In genomic region chr16:87353605-87354004, GRCm38 (mm10) we compare ENCODE assay signal across 8 mouse cellular contexts. TPM values are rescaled to one million over a fixed set of nuclear protein-coding genes. Genes with fewer than 3 reads are reported as not detected.
DNase-seq lines count a peak whose midpoint lies in the region; ATAC-seq and TF ChIP-seq lines count a peak whose summit lies in the region.

No protein-coding gene starts in this region.

- H3K4me2 ChIP-seq in intestine, embryonic 14.5 days (ENCODE audit: low read length), result peak overlapping the region; percentile 64
- no peak overlapping the region for H3K4me2 ChIP-seq in intestine, embryonic 16.5 days (ENCODE audit: low read depth, low read length)
- peak overlapping the region; percentile 58 for H3K4me2 ChIP-seq in hindbrain, embryonic 13.5 days
- peak overlapping the region; percentile 55 for H3K4me2 ChIP-seq in midbrain, embryonic 12.5 days (replicated peaks)

- no peak for TF ChIP-seq CTCF in cortical plate, adult 2 months (IDR thresholded peaks at IDR 0.05; ENCODE audit: extremely low read depth, insufficient read depth, low read length)

- no peak for TF ChIP-seq POLR2A in cortical plate, adult 2 months (IDR thresholded peaks at IDR 0.05; ENCODE audit: extremely low read depth, insufficient read depth, low read length)

- WGBS in intestine, embryonic 14.5 days, result 97% methylated on average over 1 of the region's 1 CpGs
- 87% methylated on average over 1 of the region's 1 CpGs for WGBS in intestine, embryonic 16.5 days
- WGBS in hindbrain, embryonic 13.5 days, result 100% methylated on average over 1 of the region's 1 CpGs
- WGBS in midbrain, embryonic 12.5 days, result 100% methylated on average over 1 of the region's 1 CpGs

- DNase-seq in intestine, embryonic 14.5 days (ENCODE audit: low spot score), result no peak
- DNase-seq in layer of hippocampus, adult 8-10 months (ENCODE audit: low spot score in 2 of 2), result no peak
- no peak for DNase-seq in spleen, postnatal 10 days (ENCODE audit: low spot score in 2 of 2)
- DNase-seq in frontal cortex, postnatal 14 days (ENCODE audit: low spot score in 2 of 2), result no peak

- peak overlapping the region; percentile 75 for H3K4me3 ChIP-seq in intestine, embryonic 14.5 days (ENCODE audit: low read depth, low read length)
- no peak overlapping the region; the same call in 1 of the 2 replicates for H3K4me3 ChIP-seq in intestine, embryonic 16.5 days (ENCODE audit: low read length)
- peak overlapping the region; percentile 67; the same call in 1 of the 2 replicates for H3K4me3 ChIP-seq in cortical plate, adult 2 months (ENCODE audit: insufficient read depth, low read length)
- H3K4me3 ChIP-seq in hindbrain, embryonic 13.5 days, result peak overlapping the region; percentile 65
- H3K4me3 ChIP-seq in midbrain, embryonic 12.5 days, result peak overlapping the region; percentile 58

- H3K27me3 ChIP-seq in intestine, embryonic 14.5 days (replicated peaks; ENCODE audit: control insufficient read depth, insufficient read depth, low read length), result no peaks in the 10 kb centered on the region
- no peaks in the 10 kb centered on the region for H3K27me3 ChIP-seq in intestine, embryonic 16.5 days (replicated peaks; ENCODE audit: control insufficient read depth, insufficient read depth, low read length)
- H3K27me3 ChIP-seq in hindbrain, embryonic 13.5 days, result peaks cover 5% of the 10 kb centered on the region; the same call in 1 of the 2 replicates
- H3K27me3 ChIP-seq in midbrain, embryonic 12.5 days, result peaks cover 5% of the 10 kb centered on the region; the same call in 1 of the 2 replicates

- peak overlapping the region; percentile 82; the same call in 1 of the 2 replicates for H3K9ac ChIP-seq in intestine, embryonic 14.5 days (ENCODE audit: low read length)
- no peak overlapping the region for H3K9ac ChIP-seq in intestine, embryonic 16.5 days (ENCODE audit: low read depth, low read length)
- H3K9ac ChIP-seq in hindbrain, embryonic 13.5 days, result no peak overlapping the region
- no peak overlapping the region for H3K9ac ChIP-seq in midbrain, embryonic 12.5 days (replicated peaks)

- peaks cover 14% of the 10 kb centered on the region; the same call in 1 of the 2 replicates for H3K36me3 ChIP-seq in intestine, embryonic 14.5 days (ENCODE audit: control insufficient read depth, insufficient read depth, low read length)
- H3K36me3 ChIP-seq in intestine, embryonic 16.5 days (ENCODE audit: control insufficient read depth, insufficient read depth, low read length), result no peaks in the 10 kb centered on the region
- peaks cover 16% of the 10 kb centered on the region for H3K36me3 ChIP-seq in hindbrain, embryonic 13.5 days
- peaks cover 19% of the 10 kb centered on the region for H3K36me3 ChIP-seq in midbrain, embryonic 12.5 days

- H3K27ac ChIP-seq in intestine, embryonic 14.5 days (ENCODE audit: low read depth), result peak overlapping the region; percentile 94; the same call in 1 of the 2 replicates
- H3K27ac ChIP-seq in intestine, embryonic 16.5 days (ENCODE audit: low read length), result no peak overlapping the region
- H3K27ac ChIP-seq in cortical plate, adult 2 months (ENCODE audit: insufficient read depth, low read length), result no peak overlapping the region
- H3K27ac ChIP-seq in hindbrain, embryonic 13.5 days, result no peak overlapping the region
- H3K27ac ChIP-seq in midbrain, embryonic 12.5 days (replicated peaks), result no peak overlapping the region

- H3K4me1 ChIP-seq in intestine, embryonic 14.5 days (replicated peaks; ENCODE audit: control insufficient read depth, insufficient read depth, low read length), result 0 out of 2 replicates have a peak, but pooled peaks cover 5% of the 10 kb centered on the region
- no peaks in the 10 kb centered on the region for H3K4me1 ChIP-seq in intestine, embryonic 16.5 days (ENCODE audit: control insufficient read depth, insufficient read depth, low read length)
- no peaks in the 10 kb centered on the region for H3K4me1 ChIP-seq in cortical plate, adult 2 months (ENCODE audit: control insufficient read depth, insufficient read depth, low read length)
- H3K4me1 ChIP-seq in hindbrain, embryonic 13.5 days (replicated peaks), result no peaks in the 10 kb centered on the region; the same call in 1 of the 2 replicates
- H3K4me1 ChIP-seq in midbrain, embryonic 12.5 days, result 0 out of 2 replicates have a peak, but pooled peaks cover 2% of the 10 kb centered on the region

- H3K9me3 ChIP-seq in intestine, embryonic 14.5 days (ENCODE audit: control insufficient read depth, low read length), result no peaks in the 10 kb centered on the region
- no peaks in the 10 kb centered on the region for H3K9me3 ChIP-seq in intestine, embryonic 16.5 days (ENCODE audit: control insufficient read depth, low read length)
- 0 out of 2 replicates have a peak, but pooled peaks cover 5% of the 10 kb centered on the region for H3K9me3 ChIP-seq in hindbrain, embryonic 13.5 days
- H3K9me3 ChIP-seq in midbrain, embryonic 12.5 days, result no peaks in the 10 kb centered on the region

- no peak for ATAC-seq in intestine, embryonic 14.5 days (replicated peaks; ENCODE audit: low FRiP score, low TSS enrichment, low read depth)
- ATAC-seq in intestine, embryonic 16.5 days, result no peak
- peak; percentile 27; the same call in 1 of the 2 replicates for ATAC-seq in hindbrain, embryonic 13.5 days (ENCODE audit: low FRiP score)
- ATAC-seq in midbrain, embryonic 12.5 days (ENCODE audit: low FRiP score, low read depth), result peak; percentile 12; the same call in 1 of the 2 replicates

RNA-seq across cellular contexts. Expression of gene N6amt1, which starts 0.4 kb away (rescaled TPM):
- 24.7 and 25.6 TPM in 2 replicates for polyA plus RNA-seq in intestine, embryonic 14.5 days (2014; fragmentation: Nextera tagmentation; extraction: Ambion mirVana)
- polyA plus RNA-seq in intestine, embryonic 16.5 days (2015; fragmentation: Nextera tagmentation; extraction: Ambion mirVana), result 18.8 and 20.4 TPM in 2 replicates
- 20.3 and 21.3 TPM in 2 replicates for polyA plus RNA-seq in cortical plate, adult 2 months (2012; rRNA removed)
- polyA plus RNA-seq in hindbrain, embryonic 13.5 days (2015; fragmentation: Nextera tagmentation; extraction: Ambion mirVana), result 22.5 and 23.5 TPM in 2 replicates
- polyA plus RNA-seq in midbrain, embryonic 12.5 days (2016; fragmentation: Nextera tagmentation; extraction: Ambion mirVana), result 19.3 and 19.8 TPM in 2 replicates
- total RNA-seq in layer of hippocampus, adult 8-10 months (2022), result 10 to 100 TPM; 17.0 to 19.9 (median 18.5) TPM

Comparison
In these comparisons a context has a peak if more than half of its experiments do, and no peak if none do; other contexts are left out.
1. ATAC-seq: peak in hindbrain, embryonic 13.5 days (single experiment) and midbrain, embryonic 12.5 days (single experiment); none in intestine, embryonic 14.5 days (single experiment) and intestine, embryonic 16.5 days (single experiment).